Mouse (Mus musculus) ES-Bruce4 (cell line): ENCODE results near the gene Ccsap.

Experiments
- CTCF ChIP-seq: IDR thresholded peaks from one replicate; pipeline ENCODE4 v1.8.1; 2011; ENCODE audit warnings: low read depth, low read length
- POLR2A ChIP-seq: IDR thresholded peaks from one replicate; pipeline ENCODE4 v1.8.1; 2011; ENCODE audit warnings: low read length; ENCODE audit not compliant: insufficient read depth

DNA sequence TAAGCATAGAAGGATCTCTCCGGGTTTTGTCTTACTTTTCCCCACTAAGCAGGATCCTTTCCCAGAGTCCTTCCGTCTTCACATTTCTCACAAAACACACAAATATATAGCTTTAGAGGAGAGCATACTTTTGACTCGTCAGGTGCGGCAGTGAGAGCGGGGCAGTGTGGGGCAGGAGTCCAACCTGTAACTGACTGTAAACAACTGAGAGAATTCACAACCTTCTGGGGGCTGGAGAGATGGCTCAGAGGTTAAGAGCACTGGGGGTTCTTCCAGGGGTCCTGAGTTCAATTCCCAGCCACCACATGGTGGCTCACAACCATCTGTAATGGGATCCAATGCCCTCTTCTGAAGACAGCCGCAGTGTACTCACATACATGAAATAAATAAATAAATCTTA is 60.6 kb downstream of the Ccsap start:
- TF ChIP-seq CTCF, result no peak
- no peak for TF ChIP-seq POLR2A
